Mouse (Mus musculus) bone marrow, adult 2 months (tissue): ENCODE results near the gene Gda. TPM values are rescaled to one million over a fixed set of nuclear protein-coding genes. Genes with fewer than 3 reads are reported as not detected.
A peak's percentile ranks its signal among the peaks of the same experiment; 100 is the strongest.

Source experiments
- H3K27ac ChIP-seq: fragments of 200-500 bp; 2 replicates; pipeline ENCODE4 v1.5.1; 2012; ENCODE audit warnings: low read depth, mild to moderate bottlenecking, control low read depth, inconsistent platforms, low read length; ENCODE audit not compliant: control insufficient read depth, poor library complexity, insufficient read depth
- H3K4me1 ChIP-seq: fragments of 200-500 bp; 2 replicates; pipeline ENCODE4 v1.6.1; 2011; ENCODE audit warnings: low read length; ENCODE audit not compliant: control insufficient read depth, insufficient read depth
- H3K4me3 ChIP-seq: fragments of 200-500 bp; replicated peaks from 2 replicates; pipeline ENCODE3; 2011; ENCODE audit warnings: mild to moderate bottlenecking, low read depth, low read length, control low read depth; ENCODE audit not compliant: control insufficient read depth
- CTCF ChIP-seq: fragments of 200-500 bp; IDR thresholded peaks from 2 replicates; pipeline ENCODE4 v1.5.1; 2011; ENCODE audit warnings: low read length, control low read depth; ENCODE audit not compliant: control insufficient read depth, insufficient read depth
- POLR2A ChIP-seq: fragments of 200-500 bp; IDR thresholded peaks from 2 replicates; pipeline ENCODE4 v1.6.1; 2011; ENCODE audit warnings: low read depth, mild to moderate bottlenecking, control low read depth, low read length, borderline replicate concordance; ENCODE audit not compliant: control insufficient read depth
- WGBS: fragments of 180-500 bp; shearing (Covaris S2); methylation state at CpG from one replicate; pipeline ENCODE4 v1.1.7; 2018; 5-methylcytosine and 5-hydroxymethylcytosine counted together
- polyA plus RNA-seq: library from polyadenylated mRNA; stranded (reverse); fragments of >200 nt; gene quantifications from 2 replicates; pipeline ENCODE4 v1.2.4, GENCODE M21; 2011; ENCODE audit warnings: low replicate concordance; ENCODE audit not compliant: missing spikeins, insufficient read depth, insufficient read length

Gda gene
- polyA plus RNA-seq, 1 experiment, result 51.2 TPM

DNA sequence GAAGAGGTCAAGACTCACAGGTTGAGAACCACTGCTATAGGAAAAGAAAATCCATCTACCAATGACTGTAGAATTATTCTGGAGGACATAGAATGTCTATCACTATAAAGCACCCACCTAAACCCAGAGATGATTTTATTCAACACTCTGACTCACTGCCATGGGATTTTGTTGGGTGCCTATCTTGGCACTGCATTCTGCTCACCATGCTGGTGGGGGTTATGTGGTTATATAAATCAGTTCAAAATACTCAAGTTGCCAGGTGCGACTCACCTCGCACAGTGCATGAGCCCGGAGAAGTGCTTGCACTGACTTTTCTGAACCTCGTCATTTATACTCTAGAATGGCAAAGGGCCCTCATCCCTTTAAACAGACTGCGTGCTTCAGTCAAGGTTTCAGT is 94.0 kb downstream of the Gda start:
- 94% methylated on average over 5 of the region's 5 CpGs for WGBS
- Histone ChIP-seq H3K4me3 (no peak overlapping the region), H3K27ac (no peak overlapping the region), H3K4me1 (peaks cover 3% of the 10 kb centered on the region; the same call in 1 of the 2 replicates)
- no peak for TF ChIP-seq CTCF
- no peak for TF ChIP-seq POLR2A

GRCm38 (mm10) chr19:21376445-21377218 is 96.6 kb downstream of the Gda start:
- H3K4me3 ChIP-seq, result no peak overlapping the region
- TF ChIP-seq POLR2A (no peak), CTCF (no peak)
- 68% methylated on average over 4 of the region's 4 CpGs for WGBS
- H3K4me1 ChIP-seq, result peaks cover 5% of the 10 kb centered on the region; the same call in 1 of the 2 replicates
- peak overlapping the region; percentile 58; the same call in 1 of the 2 replicates for H3K27ac ChIP-seq

DNA sequence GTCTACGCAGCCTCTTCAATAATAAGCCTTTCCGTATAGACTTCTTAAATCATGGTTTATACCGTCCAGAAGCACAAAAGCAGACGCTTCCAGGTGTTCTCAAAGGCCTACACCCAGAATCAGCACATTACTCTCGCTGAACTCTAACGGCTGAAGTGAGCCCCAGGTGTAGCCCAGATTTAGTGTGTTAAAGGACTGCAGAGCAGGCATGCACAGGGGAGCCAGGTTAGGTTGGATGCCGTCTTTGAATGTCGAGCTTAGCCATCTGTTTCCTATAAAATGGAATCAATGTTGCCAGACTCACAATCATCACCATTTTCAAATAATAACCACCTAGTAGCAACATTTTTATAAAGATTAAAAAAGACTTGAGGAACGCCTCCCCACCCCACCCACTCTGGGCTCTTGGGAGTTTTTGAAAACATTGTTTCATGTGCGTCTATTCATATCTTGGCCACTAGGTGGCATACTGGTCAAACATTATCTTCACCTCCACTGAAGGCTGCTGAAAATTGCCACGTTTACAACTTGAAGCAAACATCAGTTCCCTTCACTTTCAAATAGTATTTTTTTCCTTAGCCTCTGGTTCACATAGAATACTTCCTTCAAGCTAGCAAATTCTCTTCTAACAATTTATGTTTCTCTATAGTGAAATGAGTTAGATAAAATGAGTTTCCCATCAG is 100.0 kb downstream of the Gda start:
- Histone ChIP-seq H3K27ac (no peak overlapping the region), H3K4me1 (peaks cover 5% of the 10 kb centered on the region; the same call in 1 of the 2 replicates), H3K4me3 (no peak overlapping the region)
- WGBS, result 53% methylated on average over 11 of the region's 11 CpGs
- TF ChIP-seq POLR2A (no peak), CTCF (0 out of 2 replicates have a peak, but pooled peaks have one; percentile 11)

- Histone ChIP-seq H3K4me1 (peaks cover 3% of the 10 kb centered on the region; the same call in 1 of the 2 replicates), H3K4me3 (no peak overlapping the region), H3K27ac (no peak overlapping the region)
- TF ChIP-seq CTCF, result no peak
- no peak for TF ChIP-seq POLR2A
- WGBS, result 70% methylated on average over 12 of the region's 12 CpGs
Observed at GRCm38 (mm10) chr19:21372395-21373072, 100.7 kb downstream of the Gda start.

GRCm38 (mm10) chr19:21371337-21371736 is 101.9 kb downstream of the Gda start:
- 66% methylated on average over 2 of the region's 2 CpGs for WGBS
- H3K4me1 ChIP-seq, result 0 out of 2 replicates have a peak, but pooled peaks cover 1% of the 10 kb centered on the region
- H3K4me3 ChIP-seq, result no peak overlapping the region
- no peak overlapping the region for H3K27ac ChIP-seq
- TF ChIP-seq CTCF, result peak; percentile 15; the same call in 1 of the 2 replicates
- TF ChIP-seq POLR2A, result no peak

DNA sequence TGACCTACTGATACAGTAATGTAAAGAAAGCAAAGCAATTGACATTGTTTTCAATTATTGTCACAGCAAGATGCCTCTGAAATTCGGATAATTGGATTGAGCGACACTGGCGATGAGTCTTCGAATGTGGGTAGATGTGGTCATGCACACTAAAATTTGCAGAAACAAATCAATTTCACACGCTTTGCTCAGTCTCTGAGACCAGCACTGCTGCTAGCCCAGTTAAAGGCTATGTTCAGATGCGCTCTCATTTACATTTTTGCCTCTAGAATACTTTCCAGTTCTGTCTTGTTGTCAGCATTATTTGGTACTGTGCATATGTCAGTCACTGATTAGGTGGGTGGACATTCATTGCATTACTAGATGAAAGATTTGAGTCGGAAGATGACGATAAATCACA is 102.5 kb downstream of the Gda start:
- Histone ChIP-seq H3K27ac (no peak overlapping the region), H3K4me1 (0 out of 2 replicates have a peak, but pooled peaks cover 1% of the 10 kb centered on the region), H3K4me3 (no peak overlapping the region)
- TF ChIP-seq CTCF (no peak), POLR2A (no peak)
- WGBS, result 92% methylated on average over 8 of the region's 8 CpGs

GRCm38 (mm10) chr19:21369175-21369574 is 104.1 kb downstream of the Gda start:
- no peak for TF ChIP-seq POLR2A
- no peak for TF ChIP-seq CTCF
- H3K4me1 ChIP-seq, result 0 out of 2 replicates have a peak, but pooled peaks cover 1% of the 10 kb centered on the region
- 82% methylated on average over 6 of the region's 6 CpGs for WGBS
- H3K4me3 ChIP-seq, result no peak overlapping the region
- no peak overlapping the region for H3K27ac ChIP-seq

- H3K27ac ChIP-seq, result no peak overlapping the region
- H3K4me3 ChIP-seq, result no peak overlapping the region
- 0 out of 2 replicates have a peak, but pooled peaks cover 1% of the 10 kb centered on the region for H3K4me1 ChIP-seq
- WGBS, result 82% methylated on average over 4 of the region's 4 CpGs
- no peak for TF ChIP-seq CTCF
- TF ChIP-seq POLR2A, result no peak
Observed at GRCm38 (mm10) chr19:21368595-21368994, 104.7 kb downstream of the Gda start.
